Mouse (Mus musculus): Measurements from ENCODE around the gene Acot3.

GRCm38 (mm10) chr12:84023052-84023745, 28.7 kb upstream of the Acot3 start:
- no peak for TF ChIP-seq CTCF (IDR thresholded peaks at IDR 0.05; ENCODE audit: insufficient read depth, low read length)
- no peak for TF ChIP-seq POLR2A (IDR thresholded peaks at IDR 0.05; ENCODE audit: borderline replicate concordance, extremely low read depth, low read depth, low read length)
